Mouse (Mus musculus): Measurements from ENCODE around the gene Dock9.

GRCm38 (mm10) chr14:121600538-121600937 lies 197.1 kb downstream of the Dock9 start:
- TF ChIP-seq CTCF (IDR thresholded peaks at IDR 0.05; ENCODE audit: control insufficient read depth, insufficient read depth, low read length) = no peak
- no peak for TF ChIP-seq POLR2A (IDR thresholded peaks at IDR 0.05; ENCODE audit: borderline replicate concordance, control insufficient read depth, low read depth, low read length)
